Mouse (Mus musculus): ENCODE data around the gene Tm6sf2. TPM values are rescaled to one million over a fixed set of nuclear protein-coding genes. Genes with fewer than 3 reads are reported as not detected.
A peak's percentile ranks its signal among the peaks of the same experiment; 100 is the strongest.

Tm6sf2 gene
- polyA plus RNA-seq, 2 experiments = 0.54 to 5.2 TPM

GRCm38 (mm10) chr8:70057721-70058120 is 15.0 kb upstream of the Tm6sf2 start:
- WGBS = 78% methylated on average over 1 of the region's 1 CpGs
- ATAC-seq (ENCODE audit: low FRiP score, low read depth) = no peak

GRCm38 (mm10) chr8:70071836-70072440 is 786 bp upstream of the Tm6sf2 start:
- ATAC-seq (ENCODE audit: low FRiP score, low read depth) (no peak), DNase-seq (ENCODE audit: low spot score) (no peak)
- Histone ChIP-seq H3K36me3 (ENCODE audit: control insufficient read depth, insufficient read depth, low read length) (peaks cover 49% of the 10 kb centered on the region), H3K9ac (ENCODE audit: low read depth, low read length, severe bottlenecking) (no peak overlapping the region), H3K27ac (replicated peaks; ENCODE audit: low read depth, low read length) (no peak overlapping the region), H3K4me1 (ENCODE audit: control insufficient read depth, insufficient read depth, low read length) (0 out of 2 replicates have a peak, but pooled peaks cover 6% of the 10 kb centered on the region), H3K27me3 (ENCODE audit: control insufficient read depth, insufficient read depth, low read length) (no peaks in the 10 kb centered on the region), H3K4me3 (replicated peaks; ENCODE audit: low read length) (no peak overlapping the region), H3K4me2 (replicated peaks; ENCODE audit: low read depth, low read length, severe bottlenecking) (no peak overlapping the region), H3K9me3 (ENCODE audit: control insufficient read depth, low read length) (no peaks in the 10 kb centered on the region)
- no peak for TF ChIP-seq POLR2A (IDR thresholded peaks at IDR 0.05; ENCODE audit: borderline replicate concordance, extremely low read depth, insufficient read depth, insufficient read length)
- WGBS = 74% methylated on average over 2 of the region's 2 CpGs

More at GRCm38 (mm10) chr8:70057721-70058120, 15.0 kb upstream of the Tm6sf2 start:
- Histone ChIP-seq H3K4me3 (replicated peaks; ENCODE audit: low read length) (no peak overlapping the region), H3K36me3 (ENCODE audit: control insufficient read depth, insufficient read depth, low read length) (peaks cover 86% of the 10 kb centered on the region), H3K4me1 (ENCODE audit: control insufficient read depth, insufficient read depth, low read length) (no peaks in the 10 kb centered on the region), H3K27ac (replicated peaks; ENCODE audit: low read depth, low read length) (no peak overlapping the region), H3K27me3 (ENCODE audit: control insufficient read depth, insufficient read depth, low read length) (no peaks in the 10 kb centered on the region), H3K9ac (ENCODE audit: low read depth, low read length, severe bottlenecking) (no peak overlapping the region), H3K9me3 (ENCODE audit: control insufficient read depth, low read length) (no peaks in the 10 kb centered on the region), H3K4me2 (replicated peaks; ENCODE audit: low read depth, low read length, severe bottlenecking) (no peak overlapping the region)
- DNase-seq (ENCODE audit: low spot score) = no peak
- no peak for TF ChIP-seq POLR2A (IDR thresholded peaks at IDR 0.05; ENCODE audit: borderline replicate concordance, extremely low read depth, insufficient read depth, insufficient read length)

- no peak overlapping the region for H3K27ac ChIP-seq (replicated peaks; ENCODE audit: low read depth, low read length)
- ATAC-seq (ENCODE audit: low FRiP score, low read depth) = no peak
- H3K4me1 ChIP-seq (ENCODE audit: control insufficient read depth, insufficient read depth, low read length) = 0 out of 2 replicates have a peak, but pooled peaks cover 6% of the 10 kb centered on the region
- TF ChIP-seq POLR2A (IDR thresholded peaks at IDR 0.05; ENCODE audit: borderline replicate concordance, extremely low read depth, insufficient read depth, insufficient read length) = no peak
- H3K36me3 ChIP-seq (ENCODE audit: control insufficient read depth, insufficient read depth, low read length) = peaks cover 39% of the 10 kb centered on the region
- WGBS = 68% methylated on average over 8 of the region's 8 CpGs
- no peak for DNase-seq (ENCODE audit: low spot score)
- peak overlapping the region; percentile 37 for H3K4me2 ChIP-seq (replicated peaks; ENCODE audit: low read depth, low read length, severe bottlenecking)
- no peaks in the 10 kb centered on the region for H3K27me3 ChIP-seq (ENCODE audit: control insufficient read depth, insufficient read depth, low read length)
- no peak overlapping the region for H3K4me3 ChIP-seq (replicated peaks; ENCODE audit: low read length)
- no peaks in the 10 kb centered on the region for H3K9me3 ChIP-seq (ENCODE audit: control insufficient read depth, low read length)
- peak overlapping the region; percentile 40; the same call in 1 of the 2 replicates for H3K9ac ChIP-seq (ENCODE audit: low read depth, low read length, severe bottlenecking)
Measured at GRCm38 (mm10) chr8:70073120-70073519, 396 bp downstream of the Tm6sf2 start.

GRCm38 (mm10) chr8:70073682-70074081 is 958 bp downstream of the Tm6sf2 start:
- Histone ChIP-seq H3K27ac (replicated peaks; ENCODE audit: low read depth, low read length) (no peak overlapping the region), H3K27me3 (ENCODE audit: control insufficient read depth, insufficient read depth, low read length) (no peaks in the 10 kb centered on the region), H3K4me1 (ENCODE audit: control insufficient read depth, insufficient read depth, low read length) (0 out of 2 replicates have a peak, but pooled peaks cover 6% of the 10 kb centered on the region), H3K36me3 (ENCODE audit: control insufficient read depth, insufficient read depth, low read length) (peaks cover 33% of the 10 kb centered on the region), H3K9ac (ENCODE audit: low read depth, low read length, severe bottlenecking) (no peak overlapping the region), H3K4me2 (replicated peaks; ENCODE audit: low read depth, low read length, severe bottlenecking) (no peak overlapping the region), H3K9me3 (ENCODE audit: control insufficient read depth, low read length) (no peaks in the 10 kb centered on the region), H3K4me3 (replicated peaks; ENCODE audit: low read length) (no peak overlapping the region)
- ATAC-seq (ENCODE audit: low FRiP score, low read depth) = no peak
- no peak for DNase-seq (ENCODE audit: low spot score)
- WGBS = 85% methylated on average over 1 of the region's 1 CpGs
- TF ChIP-seq POLR2A (IDR thresholded peaks at IDR 0.05; ENCODE audit: borderline replicate concordance, extremely low read depth, insufficient read depth, insufficient read length) = no peak

- ATAC-seq (ENCODE audit: low FRiP score, low read depth) = no peak
- Histone ChIP-seq H3K4me1 (ENCODE audit: control insufficient read depth, insufficient read depth, low read length) (peaks cover 6% of the 10 kb centered on the region), H3K36me3 (ENCODE audit: control insufficient read depth, insufficient read depth, low read length) (no peaks in the 10 kb centered on the region), H3K27me3 (ENCODE audit: control insufficient read depth, insufficient read depth, low read length) (peaks cover 53% of the 10 kb centered on the region), H3K9me3 (ENCODE audit: control insufficient read depth, low read length) (no peaks in the 10 kb centered on the region), H3K27ac (replicated peaks; ENCODE audit: low read depth, low read length) (no peak overlapping the region), H3K4me2 (replicated peaks; ENCODE audit: low read depth, low read length, severe bottlenecking) (no peak overlapping the region), H3K9ac (ENCODE audit: low read depth, low read length, severe bottlenecking) (no peak overlapping the region), H3K4me3 (replicated peaks; ENCODE audit: low read length) (no peak overlapping the region)
- WGBS = 96% methylated on average over 2 of the region's 2 CpGs
- TF ChIP-seq POLR2A (IDR thresholded peaks at IDR 0.05; ENCODE audit: borderline replicate concordance, extremely low read depth, insufficient read depth, insufficient read length) = no peak
- DNase-seq (ENCODE audit: low spot score) = no peak
Measured at GRCm38 (mm10) chr8:70081976-70082375, 9.3 kb downstream of the Tm6sf2 start.
